Mouse (Mus musculus): Measurements from ENCODE around the gene Oser1. TPM values are rescaled to one million over a fixed set of nuclear protein-coding genes. Genes with fewer than 3 reads are reported as not detected.

Oser1 gene
- polyA plus RNA-seq, 1 experiment from 2014 or later: 85.8 TPM

GRCm38 (mm10) chr2:163437800-163438199 is 13.3 kb upstream of the Oser1 start:
- H3K36me3 ChIP-seq (ENCODE audit: control insufficient read depth, insufficient read depth, low read length): no peaks in the 10 kb centered on the region
- H3K27me3 ChIP-seq (replicated peaks; ENCODE audit: control insufficient read depth, insufficient read depth, low read length): peaks cover 9% of the 10 kb centered on the region
- no peak overlapping the region for H3K27ac ChIP-seq (ENCODE audit: low read length)
- no peak overlapping the region for H3K4me3 ChIP-seq (ENCODE audit: low read length)
- H3K9ac ChIP-seq (ENCODE audit: low read depth, low read length): no peak overlapping the region
- no peak for ATAC-seq
- WGBS: 49% methylated on average over 4 of the region's 4 CpGs
- H3K9me3 ChIP-seq (ENCODE audit: control insufficient read depth, low read length): no peaks in the 10 kb centered on the region
- no peak overlapping the region for H3K4me2 ChIP-seq (ENCODE audit: low read depth, low read length)
- peaks cover 6% of the 10 kb centered on the region; the same call in 1 of the 2 replicates for H3K4me1 ChIP-seq (ENCODE audit: control insufficient read depth, insufficient read depth, low read length)

GRCm38 (mm10) chr2:163433971-163434370 is 9.5 kb upstream of the Oser1 start:
- no peak overlapping the region for H3K4me2 ChIP-seq (ENCODE audit: low read depth, low read length)
- no peaks in the 10 kb centered on the region for H3K9me3 ChIP-seq (ENCODE audit: control insufficient read depth, low read length)
- H3K4me1 ChIP-seq (ENCODE audit: control insufficient read depth, insufficient read depth, low read length): peaks cover 6% of the 10 kb centered on the region; the same call in 1 of the 2 replicates
- no peak overlapping the region for H3K4me3 ChIP-seq (ENCODE audit: low read length)
- no peak overlapping the region for H3K27ac ChIP-seq (ENCODE audit: low read length)
- WGBS: 22% methylated on average over 4 of the region's 4 CpGs
- peaks cover 7% of the 10 kb centered on the region for H3K27me3 ChIP-seq (replicated peaks; ENCODE audit: control insufficient read depth, insufficient read depth, low read length)
- no peak for ATAC-seq
- no peaks in the 10 kb centered on the region for H3K36me3 ChIP-seq (ENCODE audit: control insufficient read depth, insufficient read depth, low read length)
- H3K9ac ChIP-seq (ENCODE audit: low read depth, low read length): no peak overlapping the region

GRCm38 (mm10) chr2:163431289-163431688 is 6.8 kb upstream of the Oser1 start:
- Histone ChIP-seq H3K36me3 (ENCODE audit: control insufficient read depth, insufficient read depth, low read length) (no peaks in the 10 kb centered on the region), H3K27me3 (replicated peaks; ENCODE audit: control insufficient read depth, insufficient read depth, low read length) (no peaks in the 10 kb centered on the region), H3K9ac (ENCODE audit: low read depth, low read length) (no peak overlapping the region), H3K4me1 (ENCODE audit: control insufficient read depth, insufficient read depth, low read length) (no peaks in the 10 kb centered on the region), H3K4me3 (ENCODE audit: low read length) (no peak overlapping the region), H3K4me2 (ENCODE audit: low read depth, low read length) (no peak overlapping the region), H3K9me3 (ENCODE audit: control insufficient read depth, low read length) (no peaks in the 10 kb centered on the region), H3K27ac (ENCODE audit: low read length) (no peak overlapping the region)
- 80% methylated on average over 9 of the region's 9 CpGs for WGBS
- no peak for ATAC-seq

- Histone ChIP-seq H3K36me3 (ENCODE audit: control insufficient read depth, insufficient read depth, low read length) (no peaks in the 10 kb centered on the region), H3K9ac (ENCODE audit: low read depth, low read length) (no peak overlapping the region), H3K4me1 (ENCODE audit: control insufficient read depth, insufficient read depth, low read length) (peaks cover 1% of the 10 kb centered on the region; the same call in 1 of the 2 replicates), H3K27ac (ENCODE audit: low read length) (no peak overlapping the region), H3K4me2 (ENCODE audit: low read depth, low read length) (no peak overlapping the region), H3K9me3 (ENCODE audit: control insufficient read depth, low read length) (no peaks in the 10 kb centered on the region), H3K27me3 (replicated peaks; ENCODE audit: control insufficient read depth, insufficient read depth, low read length) (no peaks in the 10 kb centered on the region), H3K4me3 (ENCODE audit: low read length) (no peak overlapping the region)
- ATAC-seq: no peak
- WGBS: 39% methylated on average over 4 of the region's 4 CpGs
Measured at GRCm38 (mm10) chr2:163428346-163429011, 4.0 kb upstream of the Oser1 start.

- ATAC-seq: no peak
- Histone ChIP-seq H3K4me1 (ENCODE audit: control insufficient read depth, insufficient read depth, low read length) (peaks cover 19% of the 10 kb centered on the region), H3K9me3 (ENCODE audit: control insufficient read depth, low read length) (no peaks in the 10 kb centered on the region), H3K27ac (ENCODE audit: low read length) (no peak overlapping the region), H3K36me3 (ENCODE audit: control insufficient read depth, insufficient read depth, low read length) (no peaks in the 10 kb centered on the region), H3K9ac (ENCODE audit: low read depth, low read length) (no peak overlapping the region), H3K27me3 (replicated peaks; ENCODE audit: control insufficient read depth, insufficient read depth, low read length) (no peaks in the 10 kb centered on the region), H3K4me3 (ENCODE audit: low read length) (no peak overlapping the region), H3K4me2 (ENCODE audit: low read depth, low read length) (no peak overlapping the region)
- 73% methylated on average over 9 of the region's 9 CpGs for WGBS
Measured at GRCm38 (mm10) chr2:163422895-163423660, 1.4 kb downstream of the Oser1 start.

- Histone ChIP-seq H3K27me3 (replicated peaks; ENCODE audit: control insufficient read depth, insufficient read depth, low read length) (no peaks in the 10 kb centered on the region), H3K9ac (ENCODE audit: low read depth, low read length) (peak overlapping the region; percentile 84), H3K36me3 (ENCODE audit: control insufficient read depth, insufficient read depth, low read length) (no peaks in the 10 kb centered on the region), H3K4me1 (ENCODE audit: control insufficient read depth, insufficient read depth, low read length) (peaks cover 32% of the 10 kb centered on the region), H3K4me3 (ENCODE audit: low read length) (peak overlapping the region; percentile 92), H3K27ac (ENCODE audit: low read length) (no peak overlapping the region), H3K9me3 (ENCODE audit: control insufficient read depth, low read length) (no peaks in the 10 kb centered on the region), H3K4me2 (ENCODE audit: low read depth, low read length) (peak overlapping the region; percentile 62)
- 25% methylated on average over 10 of the region's 10 CpGs for WGBS
- no peak for ATAC-seq
Measured at GRCm38 (mm10) chr2:163420366-163420886, 4.1 kb downstream of the Oser1 start.

- Histone ChIP-seq H3K4me3 (ENCODE audit: low read length) (peak overlapping the region; percentile 92), H3K27me3 (replicated peaks; ENCODE audit: control insufficient read depth, insufficient read depth, low read length) (no peaks in the 10 kb centered on the region), H3K9ac (ENCODE audit: low read depth, low read length) (peak overlapping the region; percentile 89), H3K9me3 (ENCODE audit: control insufficient read depth, low read length) (no peaks in the 10 kb centered on the region), H3K27ac (ENCODE audit: low read length) (peak overlapping the region; percentile 84), H3K4me1 (ENCODE audit: control insufficient read depth, insufficient read depth, low read length) (peaks cover 32% of the 10 kb centered on the region), H3K36me3 (ENCODE audit: control insufficient read depth, insufficient read depth, low read length) (peaks cover 2% of the 10 kb centered on the region; the same call in 1 of the 2 replicates), H3K4me2 (ENCODE audit: low read depth, low read length) (peak overlapping the region; percentile 62)
- under 1% methylated on average over 70 of the region's 71 CpGs for WGBS
- ATAC-seq: peak; percentile 98
Measured at GRCm38 (mm10) chr2:163419346-163420045, 5.0 kb downstream of the Oser1 start.

GRCm38 (mm10) chr2:163418841-163419345 is 5.6 kb downstream of the Oser1 start:
- under 1% methylated on average over 42 of the region's 50 CpGs for WGBS
- peak overlapping the region; percentile 89 for H3K9ac ChIP-seq (ENCODE audit: low read depth, low read length)
- peaks cover 32% of the 10 kb centered on the region for H3K4me1 ChIP-seq (ENCODE audit: control insufficient read depth, insufficient read depth, low read length)
- peak overlapping the region; percentile 84 for H3K27ac ChIP-seq (ENCODE audit: low read length)
- no peaks in the 10 kb centered on the region for H3K9me3 ChIP-seq (ENCODE audit: control insufficient read depth, low read length)
- peak overlapping the region; percentile 55 for H3K4me2 ChIP-seq (ENCODE audit: low read depth, low read length)
- no peaks in the 10 kb centered on the region for H3K27me3 ChIP-seq (replicated peaks; ENCODE audit: control insufficient read depth, insufficient read depth, low read length)
- H3K4me3 ChIP-seq (ENCODE audit: low read length): peak overlapping the region; percentile 92
- H3K36me3 ChIP-seq (ENCODE audit: control insufficient read depth, insufficient read depth, low read length): peaks cover 3% of the 10 kb centered on the region; the same call in 1 of the 2 replicates
- ATAC-seq: peak; percentile 75

GRCm38 (mm10) chr2:163417830-163418229 is 6.7 kb downstream of the Oser1 start:
- H3K4me2 ChIP-seq (ENCODE audit: low read depth, low read length): peak overlapping the region; percentile 55
- H3K27me3 ChIP-seq (replicated peaks; ENCODE audit: control insufficient read depth, insufficient read depth, low read length): no peaks in the 10 kb centered on the region
- no peaks in the 10 kb centered on the region for H3K9me3 ChIP-seq (ENCODE audit: control insufficient read depth, low read length)
- H3K36me3 ChIP-seq (ENCODE audit: control insufficient read depth, insufficient read depth, low read length): peaks cover 3% of the 10 kb centered on the region; the same call in 1 of the 2 replicates
- H3K27ac ChIP-seq (ENCODE audit: low read length): no peak overlapping the region
- H3K4me1 ChIP-seq (ENCODE audit: control insufficient read depth, insufficient read depth, low read length): peaks cover 26% of the 10 kb centered on the region
- peak overlapping the region; percentile 92 for H3K4me3 ChIP-seq (ENCODE audit: low read length)
- ATAC-seq: no peak
- H3K9ac ChIP-seq (ENCODE audit: low read depth, low read length): peak overlapping the region; percentile 89; the same call in 1 of the 2 replicates
